Mouse (Mus musculus) c-Kit-positive CD71-positive TER-119-positive erythroid progenitor cells, embryonic 14.5 days (primary cell): ENCODE results near the gene Ebp.

Source experiments
- DNase-seq: peaks from one replicate; pipeline ENCODE4 v3.0.0-alpha.2; 2013; ENCODE audit warnings: low spot score

Ebp gene

GRCm38 (mm10) chrX:8182871-8183540 lies 10.3 kb downstream of the Ebp start:
- DNase-seq: no peak

DNA sequence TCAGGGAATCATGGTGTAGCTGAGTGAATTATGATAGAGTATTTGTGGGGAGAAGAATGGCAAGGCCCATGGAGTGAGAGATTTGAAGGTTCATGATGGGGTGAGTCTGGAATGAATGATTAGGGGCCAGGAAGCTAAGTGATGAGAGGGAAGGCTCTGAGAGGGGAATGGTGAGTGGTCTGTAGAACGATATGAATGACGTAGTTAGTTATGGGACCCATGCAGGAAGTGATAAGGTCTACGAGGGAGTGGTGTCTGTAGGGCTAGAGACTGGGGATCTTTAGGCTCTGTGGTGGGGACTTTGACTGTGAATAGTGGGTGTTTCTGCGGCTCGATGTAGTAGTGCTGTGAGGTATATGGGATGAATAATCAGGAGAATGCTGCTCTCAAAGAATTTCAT lies 13.7 kb downstream of the Ebp start:
- no peak for DNase-seq

DNA sequence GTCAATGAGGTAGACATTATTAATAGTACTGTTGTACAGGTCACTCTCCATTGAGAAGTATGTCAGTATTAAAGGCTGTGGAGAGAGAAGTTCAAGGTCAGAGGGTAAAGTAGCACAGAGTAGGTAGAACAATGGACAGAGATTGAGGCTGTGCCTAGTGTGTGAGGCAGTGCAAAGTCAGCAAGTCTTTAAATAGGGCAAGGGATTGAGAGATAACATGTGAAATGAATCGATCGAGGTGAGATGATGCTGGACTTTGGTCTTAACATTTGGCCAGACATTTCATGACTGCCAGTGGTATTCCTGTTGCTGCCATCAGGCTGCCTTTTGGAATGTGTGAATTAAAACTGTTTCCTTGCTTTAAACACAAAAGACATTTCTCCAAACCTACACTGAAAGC lies 14.4 kb downstream of the Ebp start:
- no peak for DNase-seq

DNA sequence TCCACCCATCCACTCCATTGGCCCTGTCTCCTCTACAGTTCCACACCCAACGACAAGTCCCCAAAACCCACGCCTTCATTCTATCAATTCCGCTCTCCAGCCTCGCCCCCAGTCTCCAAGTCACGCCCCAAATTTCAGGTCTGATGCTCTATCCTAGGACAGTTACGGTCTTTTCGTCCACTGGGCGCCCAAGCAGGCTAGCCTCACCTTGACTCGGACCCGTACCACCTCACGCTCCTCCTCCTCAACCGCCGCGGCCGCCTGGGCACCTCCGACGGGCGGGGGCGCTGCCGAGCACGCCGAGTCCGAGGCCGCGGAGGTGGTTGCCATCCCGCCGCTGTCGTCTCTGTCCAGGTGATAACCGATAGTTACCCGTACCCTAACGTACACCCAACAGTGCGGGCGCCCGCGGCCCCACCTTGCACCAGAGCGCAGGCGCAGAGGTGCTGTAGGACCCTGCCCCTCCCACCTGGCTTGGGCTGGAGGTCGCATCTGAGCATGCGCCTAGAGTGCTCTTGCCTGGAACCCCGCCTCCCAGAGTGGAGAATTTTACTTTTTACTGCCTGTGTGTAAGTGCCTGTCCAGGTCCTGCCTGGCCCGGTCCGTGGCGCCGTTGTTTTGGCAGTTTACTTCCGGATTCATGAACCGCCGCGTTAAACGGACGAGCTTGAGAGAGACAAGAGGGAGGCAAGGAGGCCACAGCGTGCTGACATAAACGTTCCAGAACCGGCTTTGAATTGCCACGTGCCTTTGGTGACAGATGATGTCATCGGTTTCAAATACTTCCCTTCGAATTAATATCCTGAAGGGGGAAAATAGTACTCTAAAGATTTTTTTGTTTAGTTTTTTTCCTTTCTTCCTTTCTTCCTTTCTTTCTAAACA lies 17.6 kb downstream of the Ebp start, which contains the start of gene Tbc1d25:
TSS of gene Tbc1d25 (minus strand) at position 678 of the 882 bp plus-strand sequence.
- peak; percentile 83 for DNase-seq

GRCm38 (mm10) chrX:8175169-8175503 lies 18.2 kb downstream of the Ebp start:
- DNase-seq: no peak

DNA sequence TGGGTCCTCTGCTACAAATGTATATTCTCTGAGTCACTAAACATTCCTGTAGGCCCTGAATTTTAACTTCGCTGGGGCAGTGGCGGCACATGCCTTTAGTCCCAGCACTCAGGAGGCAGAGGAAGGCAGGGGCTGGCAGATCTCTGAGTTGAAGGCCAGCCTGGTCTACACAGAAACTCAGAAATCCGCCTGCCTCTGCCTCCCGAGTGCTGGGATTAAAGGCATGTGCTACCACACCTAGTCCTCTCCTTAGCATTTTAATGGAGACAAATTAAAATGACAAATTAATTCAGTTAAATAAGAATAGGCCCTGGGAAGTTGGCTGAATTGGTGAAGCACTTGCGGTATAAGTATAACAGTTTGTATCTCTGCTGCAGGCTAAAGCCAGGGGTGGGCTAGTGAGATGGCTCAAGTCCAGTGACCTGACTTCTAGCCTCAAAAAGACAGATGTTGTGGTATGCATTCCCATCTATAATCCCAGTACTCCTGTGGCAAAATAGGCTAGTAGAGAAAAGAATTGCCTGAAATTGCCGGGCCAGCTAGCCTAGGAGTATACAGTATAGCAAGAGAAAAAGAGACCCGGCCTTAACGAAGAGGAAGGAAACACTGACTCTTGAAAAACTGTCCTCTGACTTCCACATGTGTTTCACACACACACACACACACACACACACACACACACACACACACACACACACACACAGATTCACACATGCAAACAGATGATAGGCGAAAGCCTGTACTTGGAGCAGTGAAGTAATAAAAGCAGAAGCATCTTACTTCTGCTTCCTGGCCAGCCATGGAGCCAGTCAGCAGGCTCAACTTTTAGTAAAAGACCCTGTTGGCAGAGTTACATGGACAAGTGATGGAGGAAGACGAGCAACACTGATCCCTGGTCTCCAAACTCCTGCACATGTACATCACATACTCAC lies 25.3 kb downstream of the Ebp start:
- no peak for DNase-seq

GRCm38 (mm10) chrX:8164471-8164870 lies 28.8 kb downstream of the Ebp start:
- no peak for DNase-seq

DNA sequence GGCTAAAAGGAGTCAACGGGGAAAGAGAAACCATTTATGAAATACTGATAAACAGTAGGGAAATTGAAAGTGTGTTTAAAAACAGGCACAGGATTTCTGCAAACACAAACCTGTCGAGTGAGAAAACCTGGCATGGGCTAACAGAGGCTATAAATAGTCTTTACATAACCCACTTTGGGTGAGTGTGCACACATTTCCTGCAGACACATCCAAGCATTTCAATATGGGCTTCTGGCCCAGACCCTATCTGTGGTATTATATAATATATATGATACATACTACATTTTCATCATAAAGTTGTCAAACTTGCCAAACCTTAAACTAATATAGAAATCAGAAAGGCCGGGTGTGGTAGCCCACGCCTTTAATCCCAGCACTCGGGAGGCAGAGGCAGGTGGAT lies 30.2 kb downstream of the Ebp start:
- no peak for DNase-seq

DNA sequence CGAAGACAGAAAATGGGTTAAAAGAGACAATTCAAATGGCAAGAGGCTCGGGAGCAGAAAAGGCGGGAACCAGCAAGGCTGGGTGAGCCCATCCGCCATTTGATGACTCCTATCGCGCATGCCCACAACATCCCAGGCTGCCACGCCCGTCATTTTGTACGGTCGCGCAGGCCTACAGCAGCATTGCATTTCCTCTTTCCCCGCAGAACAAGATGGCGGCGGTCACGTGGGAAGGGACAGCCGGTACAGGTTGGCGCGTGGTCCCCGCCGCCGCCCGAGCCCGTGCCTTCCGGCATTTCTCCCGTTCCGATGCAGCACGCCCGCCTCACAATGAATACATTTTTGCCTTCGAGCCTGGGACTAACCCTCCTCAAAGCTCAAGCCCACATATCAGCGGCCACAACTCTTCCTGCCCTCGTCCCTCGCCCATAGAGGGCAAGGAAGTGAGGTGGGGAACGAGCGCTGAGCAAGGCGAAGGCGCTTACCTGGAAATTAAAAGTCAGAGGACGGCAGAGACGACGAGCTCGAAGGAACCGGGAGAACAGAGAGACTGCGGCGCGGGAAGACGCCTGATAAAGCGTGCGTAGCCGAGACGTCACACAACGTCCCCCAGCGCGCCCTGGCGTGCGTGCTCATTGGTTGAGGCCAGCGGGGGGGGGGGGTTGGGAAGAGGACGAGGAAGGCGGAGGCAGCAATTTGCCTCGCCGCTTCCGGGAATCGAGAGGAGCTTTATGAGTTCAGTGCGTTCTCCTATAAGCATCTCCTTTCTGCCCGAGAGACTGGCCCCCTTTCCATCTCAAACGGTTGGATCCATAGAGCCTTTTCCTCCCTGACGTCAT lies 47.9 kb downstream of the Ebp start, which contains the start of gene Rbm3:
TSS of gene Rbm3 (minus strand) at position 728 of the 839 bp plus-strand sequence.
- DNase-seq: peak; percentile 80

DNA sequence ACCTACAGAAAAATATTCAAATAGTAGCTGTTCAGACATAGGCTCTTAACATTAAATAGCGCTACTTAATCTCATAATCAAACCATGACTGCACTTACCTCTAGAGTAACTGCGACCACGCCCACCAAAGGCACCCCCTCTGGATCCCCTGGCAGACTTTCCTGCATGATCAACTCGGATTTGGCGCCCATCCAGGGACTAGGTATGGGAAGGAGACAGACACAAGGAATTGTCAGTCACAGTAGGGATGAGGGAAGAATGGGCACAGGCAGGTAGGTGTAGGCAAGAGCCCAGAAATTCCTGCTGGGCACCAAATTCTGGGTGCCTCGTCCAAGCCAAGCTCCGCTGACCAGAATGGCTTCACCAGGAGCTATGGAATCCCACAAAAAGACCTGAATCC lies 49.6 kb downstream of the Ebp start:
- no peak for DNase-seq

GRCm38 (mm10) chrX:8142948-8143347 lies 50.4 kb downstream of the Ebp start:
- no peak for DNase-seq

GRCm38 (mm10) chrX:8141058-8141457 lies 52.3 kb downstream of the Ebp start:
- DNase-seq: no peak

DNA sequence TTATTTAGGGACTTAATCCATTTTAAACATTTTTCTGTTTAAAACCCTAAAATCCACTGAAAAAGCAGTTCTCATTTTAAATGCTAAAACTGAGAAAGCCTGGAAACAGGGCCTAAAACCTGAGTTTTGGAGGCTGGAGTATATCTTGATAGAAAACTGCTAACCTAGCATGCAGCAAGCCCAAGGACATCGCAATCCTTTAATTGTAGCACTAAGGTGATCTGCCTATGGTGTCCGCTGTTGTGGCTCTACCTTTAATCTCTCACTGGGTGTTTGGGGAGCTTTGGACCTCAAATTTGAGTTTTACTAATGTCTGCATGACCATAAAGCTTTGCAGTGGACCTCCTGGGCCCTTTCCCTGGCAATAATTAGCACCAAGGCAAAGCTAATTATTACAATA lies 52.9 kb downstream of the Ebp start:
- no peak for DNase-seq

DNA sequence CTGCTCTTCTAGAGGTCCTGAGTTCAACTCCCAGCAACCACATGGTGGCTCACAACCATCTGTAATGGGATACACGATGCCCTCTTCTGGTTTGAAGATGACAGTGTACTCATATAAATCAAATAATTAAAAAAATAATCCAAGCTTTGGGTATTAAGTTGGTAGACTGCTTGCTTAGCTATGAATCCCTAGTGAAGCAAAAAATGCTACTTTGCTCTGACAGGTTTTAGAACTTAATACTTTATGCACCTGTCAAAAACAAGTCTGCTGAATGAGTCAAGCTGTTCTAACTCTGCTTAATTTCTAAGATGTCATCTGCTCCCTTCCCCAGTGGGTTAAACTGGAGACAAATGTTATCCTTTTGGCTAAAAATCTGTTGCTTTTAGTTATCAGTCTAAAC lies 53.8 kb downstream of the Ebp start:
- DNase-seq: no peak

GRCm38 (mm10) chrX:8135886-8136285 lies 57.4 kb downstream of the Ebp start:
- DNase-seq: no peak
